Mouse (Mus musculus): ENCODE measurements around the gene Ssbp4.
A peak's percentile ranks its signal among the peaks of the same experiment; 100 is the strongest.

- 0 out of 2 replicates have a peak, but pooled peaks have one; percentile 1 for TF ChIP-seq CTCF (conservative IDR thresholded peaks at IDR 0.05; ENCODE audit: insufficient read depth, insufficient read length, low read depth, low read length)
- TF ChIP-seq POLR2A (IDR thresholded peaks at IDR 0.05; ENCODE audit: low read depth, low read length) = no peak
Measured at GRCm38 (mm10) chr8:70630532-70631381, 22.1 kb upstream of the Ssbp4 start.
